Mouse (Mus musculus) bone marrow macrophage, adult 2 months (primary cell): ENCODE measurements around the gene Dact3.

Source experiments
- CTCF ChIP-seq: IDR thresholded peaks from 2 replicates; pipeline ENCODE4 v1.5.1; 2012; ENCODE audit warnings: low read depth, mild to moderate bottlenecking, low read length, moderate library complexity
- POLR2A ChIP-seq: IDR thresholded peaks from 2 replicates; pipeline ENCODE4 v1.6.1; 2012; ENCODE audit warnings: mild to moderate bottlenecking, low read depth, low read length, borderline replicate concordance

GRCm38 (mm10) chr7:16900526-16900925, 25.4 kb downstream of the Dact3 start:
- TF ChIP-seq CTCF (no peak), POLR2A (no peak)
